Mouse (Mus musculus): Measurements from ENCODE around the gene Prss42.
"Not testable (repeated sequence)": the region's sequence is repeated elsewhere in the genome, so short reads cannot be mapped to it uniquely, and the experiment has no call there.

Prss42 gene

GRCm38 (mm10) chr9:110790462-110790861 is 7.5 kb upstream of the Prss42 start:
- DNase-seq = peak; percentile 52

GRCm38 (mm10) chr9:110797013-110797412 is 953 bp upstream of the Prss42 start:
- DNase-seq = no peak

GRCm38 (mm10) chr9:110800834-110801479 is 3.0 kb downstream of the Prss42 start:
- no peak for DNase-seq

GRCm38 (mm10) chr9:110803294-110803693 is 5.3 kb downstream of the Prss42 start:
- DNase-seq = no peak

- DNase-seq = no peak
Observed at GRCm38 (mm10) chr9:110810051-110810450, 12.1 kb downstream of the Prss42 start.

- no peak for DNase-seq
Observed at GRCm38 (mm10) chr9:110813789-110814188, 15.8 kb downstream of the Prss42 start, which contains the start of gene Prss44. TSS of gene Prss44 (plus strand) at chr9:110813994.

GRCm38 (mm10) chr9:110820546-110820945 is 22.6 kb downstream of the Prss42 start:
- not testable (repeated sequence) for DNase-seq

GRCm38 (mm10) chr9:110821436-110821835 is 23.5 kb downstream of the Prss42 start:
- no peak for DNase-seq

- DNase-seq = no peak
Observed at GRCm38 (mm10) chr9:110825426-110825825, 27.5 kb downstream of the Prss42 start.

- DNase-seq = no peak
Observed at GRCm38 (mm10) chr9:110825832-110826231, 27.9 kb downstream of the Prss42 start.

- no peak for DNase-seq
Observed at GRCm38 (mm10) chr9:110826390-110826789, 28.4 kb downstream of the Prss42 start, which contains the start of gene Prss43. TSS of gene Prss43 (plus strand) at chr9:110826690.

- peak; percentile 13 for DNase-seq
Observed at GRCm38 (mm10) chr9:110833021-110833420, 35.1 kb downstream of the Prss42 start.

- DNase-seq = no peak
Observed at GRCm38 (mm10) chr9:110834411-110834810, 36.4 kb downstream of the Prss42 start, which contains the start of gene Prss45. TSS of gene Prss45 (plus strand) at chr9:110834588.

GRCm38 (mm10) chr9:110834961-110835360 is 37.0 kb downstream of the Prss42 start:
- no peak for DNase-seq

GRCm38 (mm10) chr9:110836112-110836511 is 38.1 kb downstream of the Prss42 start:
- DNase-seq = no peak

- DNase-seq = no peak
Observed at GRCm38 (mm10) chr9:110840905-110841304, 42.9 kb downstream of the Prss42 start.

- peak; percentile 29 for DNase-seq
Observed at GRCm38 (mm10) chr9:110841438-110841837, 43.5 kb downstream of the Prss42 start.

GRCm38 (mm10) chr9:110844206-110844605 is 46.2 kb downstream of the Prss42 start, which contains the start of gene Prss46:
TSS of gene Prss46 (plus strand) at chr9:110844506.
- DNase-seq = no peak

GRCm38 (mm10) chr9:110849162-110849561 is 51.2 kb downstream of the Prss42 start:
- DNase-seq = no peak

Data from lung, postnatal 10 days (tissue).